Mouse (Mus musculus): ENCODE results near the gene Fh1.

- TF ChIP-seq EP300 (IDR thresholded peaks at IDR 0.05) (no peak), CTCF (IDR thresholded peaks at IDR 0.05) (no peak)
Observed at GRCm38 (mm10) chr1:175608708-175609107, 16.7 kb downstream of the Fh1 start.
